Mouse (Mus musculus) E14TG2a.4 (cell line): ENCODE measurements at regions not wholly inside any gene's neighbourhood (a gene's known extent, or its start where the extent isn't known, plus 50 kb on each side); places are given as distances from the start of the nearest gene placed in this dataset.

Source experiments
- CTCF ChIP-seq: conservative IDR thresholded peaks from 2 replicates; pipeline ENCODE4 v1.5.1; 2014; ENCODE audit warnings: low read length
- NANOG ChIP-seq: IDR thresholded peaks from 2 replicates; pipeline ENCODE4 v1.6.1; 2014; ENCODE audit warnings: borderline replicate concordance, low read length, mixed read lengths
- POU5F1 ChIP-seq: IDR thresholded peaks from 2 replicates; pipeline ENCODE4 v1.6.1; 2014; ENCODE audit warnings: low read length, borderline replicate concordance

- TF ChIP-seq CTCF (no peak), POU5F1 (no peak), NANOG (no peak)
Observed at GRCm38 (mm10) chr4:137156441-137157105, 108.0 kb upstream of the Zbtb40 start.
